Comparison of ENCODE assay signal across 25 mouse cellular contexts in the genomic region with DNA sequence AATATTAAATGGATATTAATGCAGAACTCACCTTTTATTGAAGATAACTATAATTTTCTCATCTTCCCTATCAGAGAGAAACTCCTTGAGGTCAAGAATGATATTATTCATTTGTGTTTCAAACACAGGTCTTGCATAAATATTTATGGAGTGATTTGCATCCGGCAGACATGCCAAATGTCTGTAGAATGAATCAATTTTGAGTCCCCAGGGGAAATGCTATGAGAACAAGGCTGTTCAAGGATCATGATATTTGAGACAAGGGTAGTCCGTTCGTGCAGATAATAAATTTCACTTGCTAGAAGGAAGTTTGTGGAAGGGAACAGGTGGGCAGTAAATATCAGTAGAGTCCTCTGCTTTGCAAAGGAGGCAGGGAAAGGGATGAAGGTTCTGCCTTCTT.
"Had no signal": no experiment of that assay in that cellular context is flagged by ENCODE, and none has a peak within 500 bp of the region (broad histone marks: within the 10 kb centered on the region; RNA-seq: fewer than 3 reads in every experiment).

No protein-coding gene starts in this region.

- H3K4me3 ChIP-seq: liver, embryonic 13.5 days; liver, embryonic 15.5 days; lung, embryonic 15.5 days; megakaryocyte, embryonic 14.5 days; midbrain, embryonic 10.5 days; midbrain, embryonic 12.5 days; myocyte; neural tube, embryonic 13.5 days; neural tube, embryonic 15.5 days; stomach, embryonic 15.5 days had no signal

- H3K27me3 ChIP-seq: liver, embryonic 13.5 days; liver, embryonic 15.5 days; lung, embryonic 15.5 days; megakaryocyte, embryonic 14.5 days; midbrain, embryonic 12.5 days; neural tube, embryonic 13.5 days; neural tube, embryonic 15.5 days; stomach, embryonic 15.5 days had no signal

- H3K36me3 ChIP-seq: liver, embryonic 13.5 days; liver, embryonic 15.5 days; lung, embryonic 15.5 days; midbrain, embryonic 10.5 days; midbrain, embryonic 12.5 days; neural tube, embryonic 13.5 days; neural tube, embryonic 15.5 days; stomach, embryonic 15.5 days had no signal

- H3K27ac ChIP-seq: liver, embryonic 13.5 days; liver, embryonic 15.5 days; lung, embryonic 15.5 days; macrophage; midbrain, embryonic 10.5 days; midbrain, embryonic 12.5 days; neural tube, embryonic 13.5 days; neural tube, embryonic 15.5 days; stomach, embryonic 15.5 days; stomach, postnatal 0 days had no signal

- H3K9me3 ChIP-seq: liver, embryonic 13.5 days; liver, embryonic 15.5 days; lung, embryonic 15.5 days; midbrain, embryonic 10.5 days; midbrain, embryonic 12.5 days; neural tube, embryonic 13.5 days; neural tube, embryonic 15.5 days; stomach, embryonic 15.5 days had no signal

- DNase-seq: liver, embryonic 13.5 days; liver, postnatal 0 days; lung, adult 2 months; lung, postnatal 14 days; lung, postnatal 36 days; retina, postnatal 1 day; right cerebral cortex, adult 18-20 months; right cerebral cortex, postnatal 25 days; right cerebral cortex, postnatal 4 days; spleen, adult 18-20 months; thymus, adult 2 months; thymus, postnatal 25 days; thymus, postnatal 4 days had no signal

- H3K4me1 ChIP-seq: liver, embryonic 13.5 days; liver, embryonic 15.5 days; lung, embryonic 15.5 days; megakaryocyte, embryonic 14.5 days; midbrain, embryonic 10.5 days; midbrain, embryonic 12.5 days; neural tube, embryonic 13.5 days; neural tube, embryonic 15.5 days; stomach, embryonic 15.5 days had no signal

- ATAC-seq: liver, postnatal 0 days; lung, postnatal 0 days had no signal

- H3K4me2 ChIP-seq: liver, embryonic 13.5 days; liver, embryonic 15.5 days; lung, embryonic 15.5 days; midbrain, embryonic 12.5 days; neural tube, embryonic 13.5 days; neural tube, embryonic 15.5 days; stomach, embryonic 15.5 days had no signal

- H3K9ac ChIP-seq: liver, embryonic 13.5 days; liver, embryonic 15.5 days; liver, postnatal 0 days; lung, embryonic 15.5 days; midbrain, embryonic 12.5 days; neural tube, embryonic 13.5 days; neural tube, embryonic 15.5 days; stomach, embryonic 15.5 days had no signal
